Mouse (Mus musculus) G1E (cell line): ENCODE measurements around the gene Acsbg1. TPM values are rescaled to one million over a fixed set of nuclear protein-coding genes. Genes with fewer than 3 reads are reported as not detected.
"Not testable (repeated sequence)": the region's sequence is repeated elsewhere in the genome, so short reads cannot be mapped to it uniquely, and the experiment has no call there.

Source experiments
- ATAC-seq: 2 replicates; pipeline ENCODE4 v1.8.0; 2016; ENCODE audit warnings: mild to moderate bottlenecking; ENCODE audit not compliant: insufficient number of reproducible peaks, poor library complexity, low FRiP score, severe bottlenecking; ENCODE audit errors: extremely low read depth
- DNase-seq: peaks from one replicate; pipeline ENCODE4 v3.0.0; 2012; ENCODE audit warnings: low spot score
- H3K27me3 ChIP-seq: 2 replicates; pipeline ENCODE4 v1.6.1; 2012; ENCODE audit warnings: mild to moderate bottlenecking, low read length, inconsistent platforms; ENCODE audit not compliant: insufficient read depth
- H3K36me3 ChIP-seq: replicated peaks from 2 replicates; pipeline ENCODE3; 2012; ENCODE audit warnings: mild to moderate bottlenecking, inconsistent platforms
- H3K4me1 ChIP-seq: 2 replicates; pipeline ENCODE4 v1.6.1; 2012; ENCODE audit warnings: low read depth, low read length, inconsistent platforms, mixed read lengths; ENCODE audit not compliant: insufficient read depth
- H3K4me3 ChIP-seq: 2 replicates; pipeline ENCODE4 v1.5.1; 2012; ENCODE audit warnings: low read depth, mild to moderate bottlenecking, inconsistent platforms, low read length, moderate library complexity, mixed read lengths
- H3K9me3 ChIP-seq: replicated peaks from 2 replicates; pipeline ENCODE4 v1.6.1; 2012; ENCODE audit warnings: inconsistent platforms
- CTCF ChIP-seq: IDR thresholded peaks from 2 replicates; pipeline ENCODE4 v1.5.1; 2012; ENCODE audit warnings: low read depth, low read length, inconsistent platforms, mixed read lengths
- GATA1 ChIP-seq: IDR thresholded peaks from 2 replicates; pipeline ENCODE4 v1.6.1; 2012; ENCODE audit warnings: borderline replicate concordance, low read length, inconsistent platforms, mixed read lengths
- GATA2 ChIP-seq: IDR thresholded peaks from 2 replicates; pipeline ENCODE4 v1.6.1; 2012; ENCODE audit warnings: low read depth, low read length, inconsistent platforms, borderline replicate concordance
- POLR2AphosphoS5 ChIP-seq: IDR thresholded peaks from 2 replicates; pipeline ENCODE4 v1.6.1; 2012; ENCODE audit warnings: low read depth, low read length, inconsistent platforms; ENCODE audit not compliant: insufficient replicate concordance
- TAL1 ChIP-seq: conservative IDR thresholded peaks from 2 replicates; pipeline ENCODE4 v1.6.1; 2012; ENCODE audit warnings: low read depth, low read length, inconsistent platforms, mixed read lengths
- polyA plus RNA-seq: library from polyadenylated mRNA; stranded (reverse); fragments of >175 nt; gene quantifications from 2 replicates; pipeline ENCODE4 v1.2.3, GENCODE M21; 2012
- total RNA-seq, 2 experiments: library from RNA; stranded (forward) in 1 of 2; stranded (reverse) in 1 of 2; fragments of 200-1000 nt in 1 of 2; fragments of >200 nt in 1 of 2; fragmentation: Nextera tagmentation in 1 of 2; gene quantifications; 2 replicates each; pipeline ENCODE4 v1.2.3; 2014 to 2017

The Acsbg1 gene
- total and polyA plus RNA-seq, 3 experiments: 0.03 to 0.38 TPM; not detected in 1

DNA sequence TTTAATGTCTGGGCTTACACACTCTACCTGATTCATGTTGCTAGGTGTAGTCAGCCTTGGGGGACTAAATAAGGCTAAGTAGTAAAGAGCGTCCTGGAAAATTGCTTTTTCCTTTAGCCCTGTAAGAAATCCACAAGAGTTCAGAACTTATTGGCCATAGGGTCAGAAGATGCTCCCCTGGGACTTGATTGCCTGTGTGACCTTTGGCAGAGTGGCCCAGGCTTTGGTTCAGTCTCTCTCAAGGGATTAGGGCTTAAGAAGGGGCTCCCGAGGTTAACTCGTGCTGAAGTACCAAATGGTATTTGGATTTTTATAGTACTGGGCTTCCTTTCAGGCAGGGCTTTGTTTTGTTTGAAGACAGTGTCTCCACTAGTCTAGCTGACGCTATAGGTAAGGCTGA, 73.8 kb downstream of the Acsbg1 start:
- peaks cover 4% of the 10 kb centered on the region for H3K9me3 ChIP-seq
- H3K4me3 ChIP-seq: peak overlapping the region; percentile 100; the same call in 1 of the 2 replicates
- H3K4me1 ChIP-seq: peaks cover 35% of the 10 kb centered on the region
- TF ChIP-seq TAL1: no peak
- TF ChIP-seq GATA1: no peak
- no peak for TF ChIP-seq POLR2AphosphoS5
- no peak for TF ChIP-seq GATA2
- TF ChIP-seq CTCF: no peak
- no peak for DNase-seq
- no peak for ATAC-seq
- H3K36me3 ChIP-seq: peaks cover 44% of the 10 kb centered on the region
- H3K27me3 ChIP-seq: no peaks in the 10 kb centered on the region

DNA sequence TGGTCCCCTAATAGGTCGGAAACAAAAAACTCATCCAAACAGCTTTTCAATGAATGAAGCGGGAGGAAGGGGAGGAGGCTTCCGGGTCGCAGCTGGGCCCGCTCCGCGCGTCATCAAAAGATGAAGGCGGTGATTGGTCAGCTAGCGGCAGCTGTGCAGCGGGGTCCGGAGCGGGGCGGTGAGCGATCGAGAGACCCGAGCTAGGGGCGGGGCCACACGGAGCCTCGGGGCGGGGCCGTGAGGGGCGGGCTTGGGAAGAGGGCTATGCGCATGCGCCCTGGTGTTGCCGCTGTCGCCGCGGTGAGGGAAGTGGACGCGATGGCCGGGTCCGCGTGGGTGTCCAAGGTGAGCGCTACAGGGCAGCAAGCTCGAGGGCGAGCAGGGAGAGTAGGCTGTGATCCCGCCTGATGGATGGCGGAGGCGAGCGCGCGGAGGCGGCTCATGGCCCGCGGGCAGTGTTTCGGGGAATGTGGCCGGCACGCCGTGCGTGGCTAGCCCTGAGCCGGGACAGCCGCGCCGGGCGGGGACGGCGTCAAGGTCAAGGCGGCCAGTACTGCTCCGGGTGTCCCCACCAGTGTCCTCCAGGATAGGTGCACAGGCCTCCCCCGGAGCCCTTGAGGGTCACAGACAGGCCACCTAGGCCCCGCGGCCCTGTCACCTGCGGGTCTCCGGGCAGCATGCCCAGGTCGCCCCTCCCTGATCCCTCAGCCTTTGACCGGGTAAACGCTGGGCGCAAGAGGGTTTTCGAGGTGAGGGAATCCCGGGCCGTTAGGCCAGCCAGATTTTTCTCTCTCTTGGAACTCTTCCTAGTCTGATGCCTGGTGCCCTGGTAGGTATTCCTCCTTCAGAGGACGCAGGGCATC, 75.2 kb downstream of the Acsbg1 start, which contains the start of gene Idh3a:
Gene Idh3a, plus strand, starts transcription at position 136 of the 863 bp plus-strand sequence.
- TF ChIP-seq GATA2 (no peak), TAL1 (no peak), CTCF (no peak), GATA1 (no peak), POLR2AphosphoS5 (no peak)
- Histone ChIP-seq H3K9me3 (peaks cover 6% of the 10 kb centered on the region), H3K36me3 (peaks cover 30% of the 10 kb centered on the region), H3K4me1 (peaks cover 37% of the 10 kb centered on the region), H3K4me3 (peak within 1 kb of the TSS; percentile 100), H3K27me3 (no peaks in the 10 kb centered on the region)
- DNase-seq (peak; percentile 98), ATAC-seq (peak; percentile 97)

DNA sequence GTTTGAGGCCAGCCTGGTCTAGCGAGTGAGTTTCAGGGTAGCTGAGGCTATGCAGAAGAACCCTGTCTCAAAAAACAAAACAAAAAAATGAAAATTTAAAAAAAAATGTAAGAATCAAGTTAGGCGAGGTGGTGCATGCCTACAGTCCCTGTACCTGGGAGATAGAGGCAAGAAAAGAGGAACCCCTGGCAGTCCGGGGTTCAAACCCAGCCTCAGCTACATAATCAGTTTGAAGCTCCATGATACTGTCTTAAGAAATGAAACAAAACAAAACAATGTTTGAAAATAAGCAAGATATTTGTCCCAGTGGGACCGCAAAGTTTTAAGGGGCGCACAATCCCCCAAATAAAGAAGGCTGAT, 75.9 kb downstream of the Acsbg1 start:
- no peaks in the 10 kb centered on the region for H3K27me3 ChIP-seq
- DNase-seq (no peak), ATAC-seq (no peak)
- TF ChIP-seq GATA1: no peak
- no peak for TF ChIP-seq CTCF
- TF ChIP-seq GATA2: no peak
- H3K4me1 ChIP-seq: peaks cover 37% of the 10 kb centered on the region
- peaks cover 6% of the 10 kb centered on the region for H3K9me3 ChIP-seq
- H3K4me3 ChIP-seq: peak overlapping the region; percentile 100; the same call in 1 of the 2 replicates
- H3K36me3 ChIP-seq: peaks cover 26% of the 10 kb centered on the region

DNA sequence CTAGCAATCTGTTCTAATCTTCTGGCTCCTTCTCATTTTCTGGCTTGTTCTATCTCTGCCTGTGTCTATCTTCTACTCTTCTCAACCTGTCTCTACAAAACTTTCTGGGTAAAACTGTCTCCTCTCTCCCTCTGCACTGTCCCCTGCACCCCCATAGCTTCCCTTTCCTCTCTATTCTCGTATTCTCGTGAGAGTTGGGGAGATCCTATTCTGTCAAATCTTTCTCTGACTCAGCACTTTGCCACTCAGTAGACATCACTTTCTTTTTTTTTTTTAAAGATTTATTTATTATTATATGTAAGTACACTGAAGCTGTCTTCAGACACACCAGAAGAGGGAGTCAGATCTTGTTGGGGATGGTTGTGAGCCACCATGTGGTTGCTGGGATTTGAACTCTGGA, 77.5 kb downstream of the Acsbg1 start:
- H3K27me3 ChIP-seq, H3K9me3 ChIP-seq, ATAC-seq, DNase-seq, H3K4me3 ChIP-seq: not testable (repeated sequence)
- H3K36me3 ChIP-seq: peaks cover 11% of the 10 kb centered on the region
- peaks cover 32% of the 10 kb centered on the region for H3K4me1 ChIP-seq

DNA sequence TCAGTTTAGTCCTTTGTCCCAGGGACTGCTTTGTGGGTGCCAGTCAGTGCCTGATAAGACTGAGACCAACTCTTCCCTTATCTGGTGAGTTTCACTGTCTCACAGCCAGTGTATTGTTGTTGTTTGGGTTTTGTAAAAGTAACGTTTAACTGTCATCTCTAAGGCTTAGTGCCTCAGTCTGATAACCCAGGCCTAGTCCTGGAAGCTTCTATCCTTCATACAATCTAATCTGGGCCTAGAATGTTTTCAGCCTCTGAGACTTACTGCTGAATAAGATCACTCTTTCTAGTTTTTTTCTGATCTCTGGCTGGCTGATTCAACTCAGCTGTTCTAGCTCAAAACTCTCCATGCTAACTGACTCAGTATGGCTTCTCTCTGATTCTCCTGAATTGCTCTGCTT, 78.0 kb downstream of the Acsbg1 start:
- no peak for DNase-seq
- peaks cover 6% of the 10 kb centered on the region for H3K9me3 ChIP-seq

DNA sequence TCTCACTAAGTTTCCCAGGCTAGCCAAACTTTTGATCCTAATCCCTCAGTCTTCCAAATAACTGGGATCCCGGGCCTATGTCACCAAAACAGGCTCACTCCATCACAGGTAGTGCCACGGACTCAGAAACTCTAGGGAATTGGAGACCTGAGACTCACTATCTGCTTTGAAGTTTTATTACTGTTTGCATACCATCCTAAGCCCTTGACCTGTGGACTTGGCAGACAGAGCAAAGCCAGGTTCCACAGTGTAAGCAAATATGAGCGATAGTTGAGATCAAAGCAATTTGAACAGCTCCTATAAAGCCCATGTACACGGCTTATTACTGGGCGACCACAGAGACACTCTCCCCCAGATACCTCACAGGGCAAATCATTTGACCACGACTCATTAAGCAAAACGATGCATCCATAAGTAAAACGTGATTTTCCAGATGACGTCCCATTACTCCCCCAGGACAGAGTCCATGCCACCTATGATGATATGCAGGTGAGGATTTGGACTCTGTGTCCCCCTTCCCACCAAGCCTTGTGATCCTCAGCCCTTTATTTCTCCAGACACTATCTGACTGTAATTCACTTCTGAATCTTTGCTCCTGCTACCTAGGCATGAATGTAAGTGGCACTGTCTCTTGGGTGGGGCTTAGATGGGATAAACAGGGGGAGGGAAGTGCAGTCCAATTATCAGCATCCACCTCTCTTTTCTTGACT, 90.4 kb downstream of the Acsbg1 start:
- no peak for ATAC-seq
- no peak for DNase-seq
- TF ChIP-seq TAL1: no peak
- TF ChIP-seq CTCF: no peak
- TF ChIP-seq POLR2AphosphoS5: no peak
- TF ChIP-seq GATA1: no peak
- no peak for TF ChIP-seq GATA2
- Histone ChIP-seq H3K4me1 (peaks cover 18% of the 10 kb centered on the region), H3K36me3 (no peaks in the 10 kb centered on the region), H3K27me3 (peaks cover 9% of the 10 kb centered on the region), H3K4me3 (no peak overlapping the region), H3K9me3 (no peaks in the 10 kb centered on the region)

More for the DNA sequence above, 78.0 kb downstream of the Acsbg1 start:
- H3K4me1 ChIP-seq: peaks cover 29% of the 10 kb centered on the region
- H3K27me3 ChIP-seq: no peaks in the 10 kb centered on the region
- H3K36me3 ChIP-seq: peaks cover 7% of the 10 kb centered on the region
- ATAC-seq: peak; percentile 51; the same call in 1 of the 2 replicates
- H3K4me3 ChIP-seq: no peak overlapping the region
- no peak for TF ChIP-seq POLR2AphosphoS5
- TF ChIP-seq GATA2: no peak
- no peak for TF ChIP-seq CTCF
- TF ChIP-seq TAL1: peak; percentile 55
